Mouse (Mus musculus) neural tube, embryonic 11.5 days (tissue): ENCODE results near the gene Traf2. TPM values are rescaled to one million over a fixed set of nuclear protein-coding genes. Genes with fewer than 3 reads are reported as not detected.

Experiments
- ATAC-seq: fragments of 200-750 bp; cut with Nextera tagmentation; 2 replicates; pipeline ENCODE4 v1.8.0; 2017; ENCODE audit warnings: moderate number of reproducible peaks, mild to moderate bottlenecking, moderate TSS enrichment, moderate library complexity; ENCODE audit not compliant: insufficient read depth, low FRiP score, low TSS enrichment
- DNase-seq: peaks from one replicate; pipeline ENCODE4 v3.0.0-alpha.2; 2015; ENCODE audit warnings: low spot score
- H3K27ac ChIP-seq: fragments of 300-500 bp; sonication (generic); 2 replicates; pipeline ENCODE4 v1.5.1; 2014; ENCODE audit warnings: low read depth, mild to moderate bottlenecking, low read length
- H3K27me3 ChIP-seq: fragments of 300-500 bp; sonication (generic); 2 replicates; pipeline ENCODE4 v1.6.1; 2014; ENCODE audit warnings: mild to moderate bottlenecking, low read length, mixed read lengths; ENCODE audit not compliant: control insufficient read depth, insufficient read depth
- H3K36me3 ChIP-seq: fragments of 300-500 bp; sonication (generic); 2 replicates; pipeline ENCODE4 v1.6.1; 2014; ENCODE audit warnings: mild to moderate bottlenecking, low read length, moderate library complexity, mixed read lengths; ENCODE audit not compliant: control insufficient read depth, insufficient read depth
- H3K4me1 ChIP-seq: fragments of 300-500 bp; sonication (generic); 2 replicates; pipeline ENCODE4 v1.6.1; 2014; ENCODE audit warnings: low read length, mixed read lengths; ENCODE audit not compliant: control insufficient read depth, insufficient read depth
- H3K4me2 ChIP-seq: fragments of 300-500 bp; sonication (generic); 2 replicates; pipeline ENCODE4 v1.6.1; 2014; ENCODE audit warnings: low read depth, mild to moderate bottlenecking, moderate library complexity
- H3K4me3 ChIP-seq: fragments of 300-500 bp; sonication (generic); 2 replicates; pipeline ENCODE4 v1.5.1; 2014; ENCODE audit warnings: low read depth, low read length
- H3K9ac ChIP-seq: fragments of 300-500 bp; sonication (generic); 2 replicates; pipeline ENCODE4 v1.6.1; 2014; ENCODE audit warnings: mild to moderate bottlenecking, low read length
- H3K9me3 ChIP-seq: fragments of 300-500 bp; sonication (generic); 2 replicates; pipeline ENCODE4 v1.6.1; 2016; ENCODE audit warnings: low read length; ENCODE audit not compliant: control insufficient read depth
- WGBS: fragments of 180-500 bp; shearing (Covaris S2); extraction: QIAGEN DNeasy Blood & Tissue Kit; methylation state at CpG from one replicate; pipeline ENCODE4 v1.1.7; 2014; 5-methylcytosine and 5-hydroxymethylcytosine counted together
- polyA plus RNA-seq: library from polyadenylated mRNA; unstranded; fragments of >200 nt; fragmentation: Nextera tagmentation; extraction: Ambion mirVana; gene quantifications from 2 replicates; pipeline ENCODE4 v1.2.1, GENCODE M21; 2014

Traf2 gene
- polyA plus RNA-seq, 1 experiment from 2014 or later = 29.5 TPM

DNA sequence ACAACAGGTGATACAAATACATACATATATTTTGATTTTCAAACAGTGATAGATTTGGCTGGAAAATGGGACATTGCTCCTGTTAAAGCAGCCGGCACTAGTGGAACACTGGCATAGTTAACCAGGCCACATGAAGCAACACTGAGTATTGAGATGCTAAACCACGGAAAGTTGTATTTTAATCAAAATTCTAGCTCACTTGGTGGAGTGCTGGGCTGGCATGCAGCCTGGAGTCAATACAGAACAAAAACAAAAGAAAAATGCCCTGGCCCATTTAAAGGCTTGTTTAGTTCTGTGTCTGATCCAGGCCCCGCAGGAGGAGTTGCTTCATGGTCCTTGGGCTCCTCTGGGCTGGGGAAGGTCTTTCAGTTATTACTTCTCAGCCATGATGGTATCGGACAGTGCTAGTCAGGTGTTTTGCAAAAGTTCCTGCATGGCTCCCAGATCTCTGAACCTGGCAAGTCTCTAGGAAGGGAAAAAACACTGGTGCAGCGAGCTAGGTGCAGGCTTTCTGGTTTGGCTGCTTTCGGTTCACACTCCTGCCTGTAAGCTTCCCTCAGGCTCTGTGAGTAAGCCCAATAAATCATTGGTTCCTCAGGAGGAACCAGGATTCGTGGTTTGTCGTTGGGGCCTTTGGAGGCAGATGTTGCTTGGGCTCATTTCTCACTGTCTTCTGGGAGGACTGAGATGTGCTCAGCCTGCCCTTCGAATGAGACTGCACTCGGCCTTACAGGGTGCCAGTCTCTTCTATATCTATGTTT, 67.0 kb downstream of the Traf2 start:
- Histone ChIP-seq H3K4me1 (no peaks in the 10 kb centered on the region), H3K4me2 (no peak overlapping the region), H3K27me3 (no peaks in the 10 kb centered on the region), H3K4me3 (no peak overlapping the region), H3K9ac (no peak overlapping the region), H3K9me3 (no peaks in the 10 kb centered on the region), H3K36me3 (no peaks in the 10 kb centered on the region), H3K27ac (no peak overlapping the region)
- WGBS = 66% methylated on average over 10 of the region's 10 CpGs
- ATAC-seq (no peak), DNase-seq (no peak)

DNA sequence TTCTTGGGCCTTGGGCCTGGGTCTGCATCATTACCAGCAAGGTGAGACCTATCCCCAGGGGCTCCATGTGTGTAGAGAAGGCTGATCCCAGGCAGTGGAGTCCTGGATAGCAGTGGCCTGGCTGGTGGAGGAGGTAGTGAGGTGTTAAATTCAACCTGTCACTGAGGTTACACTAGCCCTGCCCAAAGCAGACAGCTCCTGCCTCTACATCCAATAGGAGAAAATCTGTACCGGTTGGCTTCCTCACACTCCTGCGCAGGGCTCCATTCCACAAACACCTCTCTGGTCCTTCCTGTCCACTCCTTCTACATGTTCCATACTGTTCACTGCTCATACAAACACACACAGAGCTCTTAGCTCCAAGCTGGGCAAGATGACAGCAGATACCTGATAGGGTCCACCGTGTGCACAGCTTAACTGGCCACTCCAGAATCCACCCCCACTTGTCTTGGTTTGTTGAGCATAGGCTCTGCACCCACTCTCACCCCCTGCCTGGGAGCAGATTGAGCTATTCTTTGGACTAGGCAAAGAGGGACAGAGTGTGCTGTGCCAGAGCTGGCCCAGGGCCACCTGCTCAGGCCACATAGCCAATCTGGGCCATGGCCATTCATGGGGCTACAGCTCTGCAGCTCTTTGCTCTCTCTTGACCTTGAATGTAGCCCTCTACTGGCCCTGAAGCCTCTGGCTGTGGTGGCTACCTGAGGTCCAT, 68.6 kb downstream of the Traf2 start:
- H3K9me3 ChIP-seq = no peaks in the 10 kb centered on the region
- no peak overlapping the region for H3K4me2 ChIP-seq
- no peak overlapping the region for H3K27ac ChIP-seq
- DNase-seq (no peak), ATAC-seq (no peak)
- H3K27me3 ChIP-seq = no peaks in the 10 kb centered on the region
- no peak overlapping the region for H3K9ac ChIP-seq
- no peaks in the 10 kb centered on the region for H3K36me3 ChIP-seq
- WGBS = 88% methylated on average over 3 of the region's 3 CpGs
- H3K4me3 ChIP-seq = no peak overlapping the region
- no peaks in the 10 kb centered on the region for H3K4me1 ChIP-seq

DNA sequence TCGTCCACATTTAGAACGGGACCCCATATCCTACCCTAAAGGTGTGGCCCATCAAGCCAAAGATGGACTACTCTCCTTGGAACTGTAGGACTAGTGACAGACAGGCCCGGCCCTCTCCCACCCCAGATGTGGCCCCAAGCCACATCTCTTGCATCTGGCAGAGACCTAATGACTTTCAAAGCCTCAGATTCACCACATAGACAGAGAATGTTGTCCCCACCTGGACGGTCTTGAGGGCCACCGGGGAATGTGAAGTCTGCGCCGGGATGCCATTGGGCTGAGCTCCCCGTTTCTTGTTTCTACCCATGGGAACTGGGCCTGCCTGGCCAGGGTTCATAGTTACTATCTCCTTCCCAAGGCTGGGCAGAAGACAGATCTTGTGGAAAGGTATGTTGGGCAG, 69.2 kb downstream of the Traf2 start:
- no peak for ATAC-seq

DNA sequence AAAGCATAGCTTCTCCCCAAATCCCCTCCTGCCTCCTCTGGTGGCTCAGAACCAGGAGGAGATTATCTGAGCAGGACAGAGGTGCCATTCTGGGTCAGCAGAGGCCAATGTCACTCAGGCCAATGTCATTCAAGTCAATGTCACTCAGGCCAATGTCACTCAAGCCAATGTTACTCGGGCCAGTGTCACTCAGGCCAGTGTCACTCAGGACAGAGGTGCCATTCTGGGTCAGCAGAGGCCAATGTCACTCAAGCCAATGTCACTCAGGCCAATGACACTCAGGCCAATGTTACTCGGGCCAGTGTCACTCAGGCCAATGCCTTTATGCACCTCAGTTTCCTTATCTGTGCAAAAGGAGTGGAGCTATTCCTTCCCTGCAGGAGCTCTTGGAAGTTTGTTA, 74.2 kb downstream of the Traf2 start:
- 78% methylated on average over 2 of the region's 2 CpGs for WGBS
- no peak overlapping the region for H3K4me2 ChIP-seq
- DNase-seq = no peak

More for the DNA sequence above, 69.2 kb downstream of the Traf2 start:
- Histone ChIP-seq H3K27ac (no peak overlapping the region), H3K9ac (no peak overlapping the region), H3K4me1 (no peaks in the 10 kb centered on the region), H3K4me3 (no peak overlapping the region), H3K4me2 (no peak overlapping the region), H3K27me3 (no peaks in the 10 kb centered on the region), H3K36me3 (no peaks in the 10 kb centered on the region), H3K9me3 (no peaks in the 10 kb centered on the region)
- DNase-seq = no peak
- 88% methylated on average over 8 of the region's 8 CpGs for WGBS

DNA sequence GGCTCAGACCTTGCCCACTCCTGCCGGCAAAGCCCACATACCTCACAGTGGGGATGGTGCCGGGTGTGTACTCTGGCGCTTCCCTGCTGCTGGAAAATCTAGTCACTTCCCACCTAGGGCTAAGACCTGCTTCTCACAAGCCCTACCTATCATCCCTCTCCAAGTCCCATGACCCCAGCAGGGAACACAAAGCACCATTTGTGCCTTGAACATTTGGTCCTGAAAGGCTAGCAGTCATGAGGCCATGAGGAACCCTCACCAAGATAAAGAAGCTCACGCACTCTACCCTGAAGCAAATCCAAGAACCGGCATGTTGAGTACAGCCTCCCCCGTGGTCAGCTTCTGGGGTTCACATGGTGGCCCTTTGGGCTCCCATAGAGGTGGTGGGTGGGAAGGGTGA, 76.8 kb downstream of the Traf2 start, which contains the start of gene Ptgds:
TSS of gene Ptgds (minus strand) at position 78 of the 400 bp plus-strand sequence.
- Histone ChIP-seq H3K36me3 (no peaks in the 10 kb centered on the region; the same call in 1 of the 2 replicates), H3K9me3 (no peaks in the 10 kb centered on the region), H3K4me1 (no peaks in the 10 kb centered on the region), H3K27ac (no peak within 1 kb of the TSS), H3K4me3 (no peak within 1 kb of the TSS), H3K9ac (no peak within 1 kb of the TSS), H3K27me3 (no peaks in the 10 kb centered on the region), H3K4me2 (no peak within 1 kb of the TSS)
- WGBS = 74% methylated on average over 6 of the region's 6 CpGs
- no peak for DNase-seq
- no peak for ATAC-seq

More for the DNA sequence above, 74.2 kb downstream of the Traf2 start:
- ATAC-seq = no peak
- Histone ChIP-seq H3K27ac (no peak overlapping the region), H3K4me3 (no peak overlapping the region), H3K36me3 (no peaks in the 10 kb centered on the region), H3K9me3 (no peaks in the 10 kb centered on the region), H3K9ac (no peak overlapping the region), H3K27me3 (no peaks in the 10 kb centered on the region), H3K4me1 (no peaks in the 10 kb centered on the region)

DNA sequence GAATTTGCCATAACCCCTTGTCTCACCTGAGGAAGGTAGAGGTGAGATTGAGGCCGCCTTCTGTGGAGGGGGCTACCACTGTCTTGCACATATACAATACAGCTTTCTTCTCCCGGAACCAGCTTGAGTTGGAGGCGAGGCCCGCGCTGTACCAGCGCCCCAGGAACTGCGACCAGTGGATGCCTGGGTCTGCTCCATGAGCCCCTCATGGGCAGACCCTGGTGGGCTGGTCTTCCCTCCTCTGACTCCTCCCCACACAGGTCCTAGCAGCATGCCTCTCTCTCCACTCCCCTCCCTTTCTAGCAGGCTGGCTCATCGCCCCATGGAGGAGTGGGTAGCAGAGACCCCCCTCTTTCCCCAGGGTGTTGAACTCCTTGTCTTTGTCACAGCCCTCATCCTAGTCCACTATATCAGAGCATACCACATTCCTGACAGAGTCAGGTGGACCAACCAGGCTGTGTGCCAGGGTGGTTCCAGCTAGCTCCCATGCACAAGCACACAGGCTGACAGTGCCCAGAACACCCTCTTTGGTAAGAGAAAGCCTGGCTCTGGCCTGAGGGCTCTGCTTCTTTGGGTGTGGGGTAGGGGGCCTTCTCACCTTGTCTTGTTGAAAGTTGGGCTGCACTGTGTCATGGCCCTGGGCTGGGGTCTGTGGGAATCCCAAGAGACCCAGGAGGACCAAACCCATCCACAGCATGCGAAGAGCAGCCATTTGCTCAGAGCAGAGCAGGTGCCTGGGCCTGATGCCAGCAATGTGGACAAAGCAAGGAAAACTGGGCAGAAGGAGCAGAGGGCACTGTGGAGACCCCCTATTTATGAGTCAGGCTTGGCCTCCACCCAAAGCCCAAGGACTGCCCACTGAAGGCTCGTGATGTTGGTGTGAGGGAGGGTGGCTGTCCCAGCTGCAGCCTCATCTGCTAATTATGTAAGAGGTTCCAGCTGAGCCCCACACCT, 77.5 kb downstream of the Traf2 start:
- WGBS = 85% methylated on average over 10 of the region's 10 CpGs
- no peak overlapping the region for H3K4me2 ChIP-seq
- no peak for ATAC-seq
- H3K4me1 ChIP-seq = no peaks in the 10 kb centered on the region
- no peaks in the 10 kb centered on the region for H3K27me3 ChIP-seq
- H3K27ac ChIP-seq = no peak overlapping the region
- H3K4me3 ChIP-seq = no peak overlapping the region
- DNase-seq = no peak
- H3K9me3 ChIP-seq = no peaks in the 10 kb centered on the region
- no peaks in the 10 kb centered on the region; the same call in 1 of the 2 replicates for H3K36me3 ChIP-seq
- H3K9ac ChIP-seq = no peak overlapping the region

Other genes with a start within 250 kb of the Traf2 start
- 2.5 and 3.7 TPM in 2 replicates for gene Grin1, start 227.8 kb downstream of the Traf2 start, polyA plus RNA-seq
- gene Man1b1, start 214.6 kb downstream of the Traf2 start, polyA plus RNA-seq = 65.8 and 87.4 TPM in 2 replicates
- 16.2 and 20.6 TPM in 2 replicates for gene Dpp7, start 190.6 kb downstream of the Traf2 start, polyA plus RNA-seq
- 5.1 and 7.0 TPM in 2 replicates for gene Uap1l1, start 181.3 kb downstream of the Traf2 start, polyA plus RNA-seq
- gene Sapcd2, start 174.6 kb downstream of the Traf2 start, polyA plus RNA-seq = 49.2 and 53.7 TPM in 2 replicates
- gene Entpd2, start 151.1 kb downstream of the Traf2 start, polyA plus RNA-seq = 0.12 TPM in 1 of 2 replicates, not detected in the other
- 133 TPM in 2 replicates for gene Npdc1, start 147.6 kb downstream of the Traf2 start, polyA plus RNA-seq
- 0.11 TPM in 1 of 2 replicates, not detected in the other for gene Fut7, start 123.7 kb downstream of the Traf2 start, polyA plus RNA-seq
- gene Abca2, start 118.2 kb downstream of the Traf2 start, polyA plus RNA-seq = 5.0 and 5.6 TPM in 2 replicates
- 0.72 and 0.89 TPM in 2 replicates for gene Clic3, start 90.1 kb downstream of the Traf2 start, polyA plus RNA-seq
- gene Paxx, start 85.8 kb downstream of the Traf2 start, polyA plus RNA-seq = 22.0 and 26.3 TPM in 2 replicates
- 0.43 TPM in 1 of 2 replicates, not detected in the other for gene Ptgds, start 76.9 kb downstream of the Traf2 start, polyA plus RNA-seq
- gene Lcn12, start 53.0 kb downstream of the Traf2 start, polyA plus RNA-seq = not detected in 2 replicates
- 82.4 and 88.3 TPM in 2 replicates for gene Fbxw5, start 46.2 kb downstream of the Traf2 start, polyA plus RNA-seq
- gene C8g, start 45.2 kb downstream of the Traf2 start, polyA plus RNA-seq = 4.4 and 5.1 TPM in 2 replicates
- 340 and 345 TPM in 2 replicates for gene Edf1, start 10.9 kb upstream of the Traf2 start, polyA plus RNA-seq
- gene Mamdc4, start 27.9 kb upstream of the Traf2 start, polyA plus RNA-seq = 1.5 and 4.4 TPM in 2 replicates
- gene Phpt1, start 28.3 kb upstream of the Traf2 start, polyA plus RNA-seq = 161 and 167 TPM in 2 replicates
- 0.19 and 0.46 TPM in 2 replicates for gene Ajm1, start 34.8 kb upstream of the Traf2 start, polyA plus RNA-seq
- 62.3 and 64.4 TPM in 2 replicates for gene Rabl6, start 61.6 kb upstream of the Traf2 start, polyA plus RNA-seq
- 0.20 and 0.30 TPM in 2 replicates for gene Ccdc183, start 70.7 kb upstream of the Traf2 start, polyA plus RNA-seq
- gene Tmem141, start 75.1 kb upstream of the Traf2 start, polyA plus RNA-seq = 18.0 and 20.5 TPM in 2 replicates
- gene Fcna, start 81.1 kb upstream of the Traf2 start, polyA plus RNA-seq = 0.96 and 1.5 TPM in 2 replicates
- gene Lcn8, start 106.2 kb upstream of the Traf2 start, polyA plus RNA-seq = not detected in 2 replicates
- gene Lcn5, start 111.0 kb upstream of the Traf2 start, polyA plus RNA-seq = not detected in 2 replicates
- gene Lcn6, start 129.8 kb upstream of the Traf2 start, polyA plus RNA-seq = not detected in 2 replicates
- not detected in 2 replicates for gene Lcn10, start 135.8 kb upstream of the Traf2 start, polyA plus RNA-seq
- not detected in 2 replicates for gene Obp2a, start 153.1 kb upstream of the Traf2 start, polyA plus RNA-seq
- 64.5 and 68.2 TPM in 2 replicates for gene Bmyc, start 159.8 kb upstream of the Traf2 start, polyA plus RNA-seq
- not detected in 2 replicates for gene Obp2b, start 190.1 kb upstream of the Traf2 start, polyA plus RNA-seq
- not detected in 2 replicates for gene Lcn3, start 218.6 kb upstream of the Traf2 start, polyA plus RNA-seq
- gene Lcn11, start 230.1 kb upstream of the Traf2 start, polyA plus RNA-seq = not detected in 2 replicates
- not detected in 2 replicates for gene Gm13539, start 235.3 kb upstream of the Traf2 start, polyA plus RNA-seq